Mouse (Mus musculus): ENCODE data around the gene Phactr1. TPM values are rescaled to one million over a fixed set of nuclear protein-coding genes. Genes with fewer than 3 reads are reported as not detected.
A peak's percentile ranks its signal among the peaks of the same experiment; 100 is the strongest.

Phactr1 gene
- polyA plus RNA-seq, 2 experiments = 3.6 to 6.7 TPM

- Histone ChIP-seq H3K27ac (replicated peaks; ENCODE audit: low read depth, low read length) (no peak overlapping the region), H3K9me3 (ENCODE audit: control insufficient read depth, low read length) (no peaks in the 10 kb centered on the region), H3K4me3 (replicated peaks; ENCODE audit: low read length) (no peak overlapping the region), H3K4me1 (ENCODE audit: control insufficient read depth, insufficient read depth, low read length) (no peaks in the 10 kb centered on the region), H3K4me2 (replicated peaks; ENCODE audit: low read depth, low read length, severe bottlenecking) (no peak overlapping the region), H3K27me3 (ENCODE audit: control insufficient read depth, insufficient read depth, low read length) (no peaks in the 10 kb centered on the region), H3K9ac (ENCODE audit: low read depth, low read length, severe bottlenecking) (no peak overlapping the region), H3K36me3 (ENCODE audit: control insufficient read depth, insufficient read depth, low read length) (peaks cover 18% of the 10 kb centered on the region)
- no peak for TF ChIP-seq POLR2A (IDR thresholded peaks at IDR 0.05; ENCODE audit: borderline replicate concordance, extremely low read depth, insufficient read depth, insufficient read length)
- DNase-seq (ENCODE audit: low spot score) (no peak), ATAC-seq (ENCODE audit: low FRiP score, low read depth) (no peak)
- 53% methylated on average over 4 of the region's 4 CpGs for WGBS
These were observed 468.3 kb downstream of the Phactr1 start for GRCm38 (mm10) chr13:43148692-43149091.

DNA sequence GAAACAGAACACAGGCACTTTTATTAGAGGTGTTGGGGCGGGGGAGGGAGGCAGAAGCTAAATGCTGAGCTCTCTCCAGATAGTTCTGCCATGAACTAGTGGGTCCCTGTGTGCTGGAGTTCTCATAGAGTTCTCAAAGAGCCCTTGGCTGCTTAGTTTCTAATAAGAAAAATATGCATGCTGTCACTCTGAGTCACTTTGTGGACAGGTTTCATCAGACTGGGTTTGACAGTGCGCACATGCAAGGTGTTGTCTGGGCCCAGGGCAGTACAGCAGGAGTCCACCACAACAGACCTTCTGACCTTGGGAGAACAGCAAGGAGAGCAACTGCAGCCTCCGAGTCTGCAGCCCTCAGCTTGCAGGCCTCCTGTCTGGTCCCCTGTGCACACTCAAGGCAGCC is 469.2 kb downstream of the Phactr1 start:
- 71% methylated on average over 3 of the region's 3 CpGs for WGBS
- no peak for TF ChIP-seq POLR2A (IDR thresholded peaks at IDR 0.05; ENCODE audit: borderline replicate concordance, extremely low read depth, insufficient read depth, insufficient read length)

DNA sequence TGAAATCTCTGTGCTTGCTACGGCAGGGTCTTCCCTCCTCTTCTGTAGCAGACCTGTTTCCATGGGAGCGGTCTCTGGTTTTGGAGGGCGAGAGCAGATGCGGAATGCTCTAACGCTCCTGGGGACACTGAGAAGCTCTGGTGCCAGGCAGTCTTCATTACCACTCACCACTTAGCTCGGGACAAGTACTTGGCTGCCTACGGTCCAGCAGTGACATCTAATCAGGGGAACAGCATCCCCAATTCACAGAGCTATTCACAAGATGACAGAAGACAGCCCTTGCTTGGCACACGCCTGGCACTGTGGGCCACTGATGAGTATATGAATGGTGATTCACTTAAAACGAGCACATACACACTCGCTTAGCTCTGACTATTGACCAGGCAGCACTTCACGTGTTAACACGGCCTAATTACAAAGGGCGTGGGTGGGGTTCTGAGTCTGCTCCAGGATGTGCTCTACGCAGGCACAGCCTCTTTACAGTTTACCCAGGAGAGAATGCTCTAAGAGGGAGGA is 471.6 kb downstream of the Phactr1 start:
- Histone ChIP-seq H3K27ac (replicated peaks; ENCODE audit: low read depth, low read length) (no peak overlapping the region), H3K27me3 (ENCODE audit: control insufficient read depth, insufficient read depth, low read length) (no peaks in the 10 kb centered on the region), H3K36me3 (ENCODE audit: control insufficient read depth, insufficient read depth, low read length) (peaks cover 35% of the 10 kb centered on the region), H3K4me1 (ENCODE audit: control insufficient read depth, insufficient read depth, low read length) (no peaks in the 10 kb centered on the region), H3K9ac (ENCODE audit: low read depth, low read length, severe bottlenecking) (no peak overlapping the region), H3K4me3 (replicated peaks; ENCODE audit: low read length) (no peak overlapping the region), H3K4me2 (replicated peaks; ENCODE audit: low read depth, low read length, severe bottlenecking) (no peak overlapping the region), H3K9me3 (ENCODE audit: control insufficient read depth, low read length) (no peaks in the 10 kb centered on the region)
- 91% methylated on average over 14 of the region's 14 CpGs for WGBS
- TF ChIP-seq POLR2A (IDR thresholded peaks at IDR 0.05; ENCODE audit: borderline replicate concordance, extremely low read depth, insufficient read depth, insufficient read length) = no peak
- DNase-seq (ENCODE audit: low spot score) (no peak), ATAC-seq (ENCODE audit: low FRiP score, low read depth) (no peak)

More for the DNA sequence above, 469.2 kb downstream of the Phactr1 start:
- no peak for ATAC-seq (ENCODE audit: low FRiP score, low read depth)
- Histone ChIP-seq H3K4me2 (replicated peaks; ENCODE audit: low read depth, low read length, severe bottlenecking) (no peak overlapping the region), H3K9me3 (ENCODE audit: control insufficient read depth, low read length) (no peaks in the 10 kb centered on the region), H3K9ac (ENCODE audit: low read depth, low read length, severe bottlenecking) (no peak overlapping the region), H3K4me3 (replicated peaks; ENCODE audit: low read length) (no peak overlapping the region), H3K4me1 (ENCODE audit: control insufficient read depth, insufficient read depth, low read length) (no peaks in the 10 kb centered on the region), H3K27me3 (ENCODE audit: control insufficient read depth, insufficient read depth, low read length) (no peaks in the 10 kb centered on the region), H3K27ac (replicated peaks; ENCODE audit: low read depth, low read length) (no peak overlapping the region), H3K36me3 (ENCODE audit: control insufficient read depth, insufficient read depth, low read length) (peaks cover 27% of the 10 kb centered on the region)
- DNase-seq (ENCODE audit: low spot score) = no peak

DNA sequence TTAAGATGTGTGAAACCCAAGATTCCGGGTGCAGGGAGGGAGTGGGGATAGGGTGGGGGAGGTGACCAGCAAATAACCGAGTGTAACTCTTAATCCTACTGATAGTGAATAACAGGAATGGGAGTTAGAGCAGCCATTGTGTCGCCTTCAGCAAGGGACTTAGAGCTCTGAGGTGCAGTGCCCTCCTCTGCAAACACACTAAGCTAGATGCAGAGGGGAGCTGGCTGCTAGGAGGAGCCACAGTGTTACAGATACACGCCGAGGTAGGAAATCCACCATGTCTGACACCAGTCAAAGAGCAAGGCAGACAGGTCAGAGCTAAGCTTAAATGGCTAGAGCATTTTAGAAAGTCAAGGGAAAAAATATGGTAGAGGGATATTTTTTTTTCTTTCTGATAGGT is 476.9 kb downstream of the Phactr1 start:
- no peak overlapping the region for H3K27ac ChIP-seq (replicated peaks; ENCODE audit: low read depth, low read length)
- H3K4me3 ChIP-seq (replicated peaks; ENCODE audit: low read length) = no peak overlapping the region
- no peaks in the 10 kb centered on the region for H3K27me3 ChIP-seq (ENCODE audit: control insufficient read depth, insufficient read depth, low read length)
- 48% methylated on average over 5 of the region's 5 CpGs for WGBS
- no peak for ATAC-seq (ENCODE audit: low FRiP score, low read depth)
- H3K4me1 ChIP-seq (ENCODE audit: control insufficient read depth, insufficient read depth, low read length) = peaks cover 11% of the 10 kb centered on the region
- H3K4me2 ChIP-seq (replicated peaks; ENCODE audit: low read depth, low read length, severe bottlenecking) = no peak overlapping the region
- H3K9ac ChIP-seq (ENCODE audit: low read depth, low read length, severe bottlenecking) = no peak overlapping the region
- no peaks in the 10 kb centered on the region for H3K9me3 ChIP-seq (ENCODE audit: control insufficient read depth, low read length)
- no peak for TF ChIP-seq POLR2A (IDR thresholded peaks at IDR 0.05; ENCODE audit: borderline replicate concordance, extremely low read depth, insufficient read depth, insufficient read length)
- peaks cover 29% of the 10 kb centered on the region for H3K36me3 ChIP-seq (ENCODE audit: control insufficient read depth, insufficient read depth, low read length)
- DNase-seq (ENCODE audit: low spot score) = no peak

GRCm38 (mm10) chr13:43158281-43158680 is 477.9 kb downstream of the Phactr1 start:
- H3K36me3 ChIP-seq (ENCODE audit: control insufficient read depth, insufficient read depth, low read length) = peaks cover 31% of the 10 kb centered on the region
- no peak overlapping the region for H3K27ac ChIP-seq (replicated peaks; ENCODE audit: low read depth, low read length)
- no peak for DNase-seq (ENCODE audit: low spot score)
- WGBS = 20% methylated on average over 5 of the region's 5 CpGs
- TF ChIP-seq POLR2A (IDR thresholded peaks at IDR 0.05; ENCODE audit: borderline replicate concordance, extremely low read depth, insufficient read depth, insufficient read length) = no peak
- H3K27me3 ChIP-seq (ENCODE audit: control insufficient read depth, insufficient read depth, low read length) = no peaks in the 10 kb centered on the region
- no peak overlapping the region for H3K4me2 ChIP-seq (replicated peaks; ENCODE audit: low read depth, low read length, severe bottlenecking)
- no peak for ATAC-seq (ENCODE audit: low FRiP score, low read depth)
- H3K4me1 ChIP-seq (ENCODE audit: control insufficient read depth, insufficient read depth, low read length) = peaks cover 11% of the 10 kb centered on the region
- H3K9ac ChIP-seq (ENCODE audit: low read depth, low read length, severe bottlenecking) = no peak overlapping the region
- no peaks in the 10 kb centered on the region for H3K9me3 ChIP-seq (ENCODE audit: control insufficient read depth, low read length)
- no peak overlapping the region for H3K4me3 ChIP-seq (replicated peaks; ENCODE audit: low read length)

DNA sequence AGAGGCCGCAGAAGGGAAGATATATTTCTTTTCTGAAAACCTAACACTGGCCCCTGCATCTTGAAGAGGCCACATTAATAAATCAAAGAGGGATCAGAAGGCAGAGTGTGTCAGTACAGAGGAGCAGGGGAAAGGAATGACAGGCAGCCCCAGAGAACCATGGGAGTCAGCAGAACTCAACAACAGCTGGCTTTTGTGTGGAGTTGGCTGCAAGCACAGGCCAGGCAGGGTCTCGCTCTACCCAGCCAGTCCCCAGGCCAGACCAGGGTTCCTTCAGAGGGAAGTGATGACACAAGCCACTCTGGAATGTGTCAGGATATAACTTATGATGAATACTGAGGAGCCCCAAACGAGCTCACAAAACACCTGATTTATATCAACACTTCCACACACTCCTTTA is 479.0 kb downstream of the Phactr1 start:
- peaks cover 31% of the 10 kb centered on the region for H3K36me3 ChIP-seq (ENCODE audit: control insufficient read depth, insufficient read depth, low read length)
- no peak overlapping the region for H3K9ac ChIP-seq (ENCODE audit: low read depth, low read length, severe bottlenecking)
- TF ChIP-seq POLR2A (IDR thresholded peaks at IDR 0.05; ENCODE audit: borderline replicate concordance, extremely low read depth, insufficient read depth, insufficient read length) = no peak
- DNase-seq (ENCODE audit: low spot score) (no peak), ATAC-seq (ENCODE audit: low FRiP score, low read depth) (peak; percentile 74; the same call in 1 of the 2 replicates)
- H3K4me1 ChIP-seq (ENCODE audit: control insufficient read depth, insufficient read depth, low read length) = peaks cover 11% of the 10 kb centered on the region
- H3K4me2 ChIP-seq (replicated peaks; ENCODE audit: low read depth, low read length, severe bottlenecking) = no peak overlapping the region
- H3K27ac ChIP-seq (replicated peaks; ENCODE audit: low read depth, low read length) = no peak overlapping the region
- H3K9me3 ChIP-seq (ENCODE audit: control insufficient read depth, low read length) = no peaks in the 10 kb centered on the region
- H3K4me3 ChIP-seq (replicated peaks; ENCODE audit: low read length) = no peak overlapping the region
- H3K27me3 ChIP-seq (ENCODE audit: control insufficient read depth, insufficient read depth, low read length) = no peaks in the 10 kb centered on the region
- WGBS = 35% methylated on average over 3 of the region's 3 CpGs
